In the genomic region with DNA sequence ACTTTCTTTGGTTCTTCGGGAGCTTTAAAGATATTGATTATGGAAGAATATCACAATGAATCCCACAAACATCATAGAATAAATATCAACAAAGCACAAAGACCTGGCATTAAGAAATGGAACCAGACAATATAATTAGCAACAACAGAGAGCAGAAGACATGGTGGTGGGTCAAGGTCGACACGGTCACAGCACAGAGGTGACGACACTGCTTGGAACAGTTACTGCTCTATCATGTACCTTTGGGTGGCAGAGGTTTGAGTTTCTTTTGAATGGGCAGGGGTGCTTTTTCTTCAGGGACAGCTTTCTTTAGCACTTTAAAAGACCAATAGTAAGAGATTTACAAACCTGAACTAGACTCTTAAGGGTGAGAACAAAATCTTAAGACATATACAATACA, we compare ENCODE assay signal across 21 mouse cellular contexts.
"Had no signal": no experiment of that assay in that cellular context is flagged by ENCODE, and none has a peak within 500 bp of the region (broad histone marks: within the 10 kb centered on the region; RNA-seq: fewer than 3 reads in every experiment).

No protein-coding gene starts in this region.

- ATAC-seq: liver, postnatal 0 days; lung, postnatal 0 days; midbrain, embryonic 13.5 days; midbrain, embryonic 15.5 days had no signal

- DNase-seq: liver, postnatal 0 days; lung, adult 2 months; lung, postnatal 14 days; lung, postnatal 36 days; retina, postnatal 1 day; right cerebral cortex, adult 18-20 months; right cerebral cortex, postnatal 25 days; right cerebral cortex, postnatal 4 days; spleen, adult 18-20 months; thymus, adult 18-20 months; thymus, postnatal 14 days; thymus, postnatal 36 days had no signal

- H3K27me3 ChIP-seq: lung, embryonic 15.5 days; megakaryocyte, embryonic 14.5 days; midbrain, embryonic 13.5 days; midbrain, embryonic 15.5 days; neural tube, embryonic 13.5 days; neural tube, embryonic 15.5 days had no signal

- H3K36me3 ChIP-seq: lung, embryonic 15.5 days; midbrain, embryonic 13.5 days; midbrain, embryonic 15.5 days; neural tube, embryonic 13.5 days; neural tube, embryonic 15.5 days had no signal

- H3K27ac ChIP-seq: lung, embryonic 15.5 days; macrophage; midbrain, embryonic 13.5 days; midbrain, embryonic 15.5 days; neural tube, embryonic 13.5 days; neural tube, embryonic 15.5 days had no signal

- H3K9me3 ChIP-seq: lung, embryonic 15.5 days; megakaryocyte, embryonic 14.5 days; midbrain, embryonic 13.5 days; midbrain, embryonic 15.5 days; neural tube, embryonic 13.5 days; neural tube, embryonic 15.5 days had no signal

- H3K4me1 ChIP-seq: lung, embryonic 15.5 days; megakaryocyte, embryonic 14.5 days; midbrain, embryonic 13.5 days; midbrain, embryonic 15.5 days; neural tube, embryonic 13.5 days; neural tube, embryonic 15.5 days had no signal

- H3K9ac ChIP-seq: liver, postnatal 0 days; lung, embryonic 15.5 days; midbrain, embryonic 13.5 days; midbrain, embryonic 15.5 days; neural tube, embryonic 13.5 days; neural tube, embryonic 15.5 days had no signal

- H3K4me3 ChIP-seq: lung, embryonic 15.5 days; megakaryocyte, embryonic 14.5 days; midbrain, embryonic 13.5 days; midbrain, embryonic 15.5 days; neural tube, embryonic 13.5 days; neural tube, embryonic 15.5 days had no signal

- H3K4me2 ChIP-seq: lung, embryonic 15.5 days; midbrain, embryonic 11.5 days; midbrain, embryonic 13.5 days; midbrain, embryonic 15.5 days; neural tube, embryonic 13.5 days; neural tube, embryonic 15.5 days had no signal
